Mouse (Mus musculus) thymus, adult 2 months (tissue): Measurements from ENCODE around the gene Trit1.

Source experiments
- CTCF ChIP-seq: fragments of 200-500 bp; IDR thresholded peaks from 2 replicates; pipeline ENCODE4 v1.5.1; 2012; ENCODE audit warnings: mild to moderate bottlenecking, control low read depth, low read length, moderate library complexity, borderline replicate concordance; ENCODE audit not compliant: control insufficient read depth, poor library complexity, insufficient read depth; ENCODE audit errors: extremely low read depth
- POLR2A ChIP-seq: fragments of 200-500 bp; IDR thresholded peaks from 2 replicates; pipeline ENCODE4 v1.6.1; 2012; ENCODE audit warnings: mild to moderate bottlenecking, low read length, control low read depth, moderate library complexity; ENCODE audit not compliant: control insufficient read depth, poor library complexity, insufficient read depth; ENCODE audit errors: extremely low read depth

GRCm38 (mm10) chr4:122971191-122971590, 45.2 kb upstream of the Trit1 start:
- TF ChIP-seq CTCF (no peak), POLR2A (no peak)
